Mouse (Mus musculus) spleen, adult 12 weeks (tissue): ENCODE data around the gene Cideb.
A peak's percentile ranks its signal among the peaks of the same experiment; 100 is the strongest.

Experiments
- DNase-seq: peaks from one replicate; pipeline ENCODE4 v3.0.0; 2022; ENCODE audit warnings: low spot score

Gene Cideb

DNA sequence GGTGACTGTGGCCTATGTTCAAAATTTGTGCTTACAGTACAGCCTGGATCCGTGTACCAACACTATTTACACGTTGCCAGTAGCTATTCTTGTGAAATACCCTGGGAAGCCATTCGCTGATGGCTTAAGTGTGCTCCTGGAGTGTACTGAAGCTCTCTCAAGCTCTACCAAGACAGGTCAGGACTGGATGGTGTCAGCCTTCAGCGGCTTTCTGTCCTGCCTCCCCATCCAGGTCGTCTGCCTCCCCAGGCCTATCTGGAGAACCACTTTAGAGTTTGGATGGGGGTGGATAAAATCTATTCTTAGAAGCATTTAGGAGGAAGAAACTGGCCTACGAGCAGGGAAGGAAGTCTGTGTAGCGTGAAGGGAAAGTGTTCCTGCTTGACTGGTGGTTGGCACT lies 4.9 kb upstream of the Cideb start:
- DNase-seq: no peak

DNA sequence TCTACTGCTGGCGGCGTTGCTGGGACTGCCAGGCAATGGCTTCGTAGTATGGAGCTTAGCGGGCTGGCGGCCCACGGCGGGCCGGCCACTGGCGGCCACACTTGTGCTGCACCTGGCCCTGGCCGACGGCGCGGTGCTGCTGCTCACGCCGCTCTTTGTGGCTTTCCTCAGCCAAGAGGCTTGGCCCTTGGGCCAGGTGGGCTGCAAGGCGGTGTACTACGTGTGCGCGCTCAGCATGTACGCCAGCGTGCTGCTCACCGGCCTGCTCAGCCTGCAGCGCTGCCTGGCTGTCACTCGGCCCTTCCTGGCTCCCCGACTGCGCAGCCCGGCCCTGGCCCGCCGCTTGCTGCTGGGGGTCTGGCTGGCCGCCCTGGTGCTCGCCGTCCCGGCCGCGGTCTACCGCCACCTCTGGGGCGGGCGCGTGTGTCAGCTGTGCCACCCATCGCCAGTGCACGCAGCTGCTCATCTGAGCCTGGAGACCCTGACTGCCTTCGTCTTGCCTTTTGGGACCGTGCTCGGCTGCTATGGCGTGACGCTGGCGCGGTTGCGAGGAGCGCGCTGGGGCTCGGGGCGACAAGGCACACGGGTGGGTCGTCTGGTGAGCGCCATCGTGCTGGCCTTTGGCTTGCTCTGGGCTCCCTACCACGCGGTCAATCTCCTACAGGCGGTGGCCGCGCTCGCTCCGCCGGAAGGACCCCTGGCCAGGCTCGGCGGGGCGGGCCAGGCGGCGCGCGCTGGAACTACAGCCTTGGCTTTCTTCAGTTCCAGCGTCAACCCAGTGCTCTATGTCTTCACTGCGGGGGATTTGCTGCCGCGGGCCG lies 4.0 kb upstream of the Cideb start:
- no peak for DNase-seq

GRCm38 (mm10) chr14:55761163-55761562 lies 2.9 kb upstream of the Cideb start, which contains the start of gene Ltb4r2:
TSS of gene Ltb4r2 (plus strand) at chr14:55761428.
- no peak for DNase-seq

- DNase-seq: peak; percentile 70
These were observed 1.9 kb upstream of the Cideb start for GRCm38 (mm10) chr14:55760156-55760555.

DNA sequence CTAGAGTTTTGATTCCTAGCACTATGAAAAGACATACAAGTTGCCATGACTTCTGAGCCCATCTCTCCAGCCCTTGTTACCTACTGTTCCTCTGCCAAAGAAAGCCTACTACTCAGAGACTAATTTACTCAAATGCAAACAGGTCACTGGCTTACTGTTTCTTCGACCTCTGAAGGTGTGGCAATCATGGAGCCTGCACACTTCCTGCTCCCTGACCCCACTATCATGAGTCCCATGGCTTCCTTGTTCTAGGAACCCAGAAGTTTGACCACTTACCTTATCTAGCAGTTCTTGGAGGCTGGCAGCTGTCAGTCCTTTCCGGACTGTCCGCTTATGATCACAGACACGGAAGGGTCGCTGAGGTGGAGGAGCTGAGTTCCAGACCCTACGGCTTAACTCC lies 692 bp downstream of the Cideb start:
- no peak for DNase-seq

GRCm38 (mm10) chr14:55747051-55747847 lies 11.0 kb downstream of the Cideb start:
- DNase-seq: no peak

- no peak for DNase-seq
These were observed 12.4 kb downstream of the Cideb start for GRCm38 (mm10) chr14:55745861-55746237.

- peak; percentile 75 for DNase-seq
These were observed 12.9 kb downstream of the Cideb start, which contains the start of the genes Dhrs1 and Nop9 for GRCm38 (mm10) chr14:55745180-55745860. TSS of gene Dhrs1 (minus strand) at chr14:55745690. TSS of gene Nop9 (plus strand) at chr14:55745693.

GRCm38 (mm10) chr14:55743711-55744110 lies 14.5 kb downstream of the Cideb start:
- DNase-seq: peak; percentile 78

- no peak for DNase-seq
These were observed 21.1 kb downstream of the Cideb start for GRCm38 (mm10) chr14:55737086-55737687.

GRCm38 (mm10) chr14:55735758-55736157 lies 22.5 kb downstream of the Cideb start:
- no peak for DNase-seq

GRCm38 (mm10) chr14:55735334-55735733 lies 22.9 kb downstream of the Cideb start:
- no peak for DNase-seq

- no peak for DNase-seq
These were observed 23.4 kb downstream of the Cideb start for GRCm38 (mm10) chr14:55734869-55735268.

DNA sequence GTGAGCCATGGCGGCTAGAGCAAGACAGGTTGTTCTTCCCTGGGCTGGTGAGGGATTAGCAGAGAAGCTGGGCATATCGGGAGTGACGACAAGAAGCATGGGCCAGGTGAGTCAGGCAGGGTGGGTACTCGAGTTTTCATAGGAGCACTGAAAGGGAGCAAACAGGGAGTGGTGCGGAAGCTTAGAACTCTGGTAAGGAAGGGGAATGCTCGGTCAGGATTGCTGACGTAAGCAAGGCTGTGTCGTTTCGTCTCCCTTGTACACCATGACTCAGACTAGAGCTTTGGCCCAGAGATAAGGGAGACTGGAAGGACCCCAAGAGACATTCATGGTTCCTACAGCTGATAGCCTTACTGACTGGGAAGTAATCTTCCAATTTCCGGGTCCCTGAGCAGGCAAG lies 24.4 kb downstream of the Cideb start:
- no peak for DNase-seq

DNA sequence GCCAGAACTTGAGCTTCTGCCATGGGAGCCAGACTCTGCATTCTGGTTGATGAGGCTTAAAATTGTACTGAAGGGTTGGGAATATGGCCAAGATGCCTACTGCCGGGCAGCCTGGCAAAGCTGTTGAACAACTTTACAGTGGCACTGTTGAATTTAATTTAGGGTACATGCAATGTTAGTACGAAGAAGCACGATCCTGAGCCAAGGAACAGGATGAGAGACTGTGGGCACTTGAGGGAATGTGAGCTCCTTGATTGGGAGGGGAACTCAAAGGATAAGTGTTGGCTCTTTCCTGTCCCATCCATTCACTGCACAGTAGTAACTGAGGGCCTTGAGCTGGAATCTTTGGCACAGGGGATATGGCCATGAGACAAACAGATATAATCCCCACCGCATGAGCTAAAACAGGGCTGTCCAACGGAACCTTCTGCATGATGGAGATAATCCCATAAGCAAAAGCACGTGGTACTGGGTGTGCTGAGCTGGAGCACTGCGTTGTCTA lies 27.7 kb downstream of the Cideb start:
- no peak for DNase-seq

GRCm38 (mm10) chr14:55730116-55730515 lies 28.1 kb downstream of the Cideb start:
- no peak for DNase-seq

GRCm38 (mm10) chr14:55727889-55728685 lies 30.2 kb downstream of the Cideb start:
- no peak for DNase-seq

DNA sequence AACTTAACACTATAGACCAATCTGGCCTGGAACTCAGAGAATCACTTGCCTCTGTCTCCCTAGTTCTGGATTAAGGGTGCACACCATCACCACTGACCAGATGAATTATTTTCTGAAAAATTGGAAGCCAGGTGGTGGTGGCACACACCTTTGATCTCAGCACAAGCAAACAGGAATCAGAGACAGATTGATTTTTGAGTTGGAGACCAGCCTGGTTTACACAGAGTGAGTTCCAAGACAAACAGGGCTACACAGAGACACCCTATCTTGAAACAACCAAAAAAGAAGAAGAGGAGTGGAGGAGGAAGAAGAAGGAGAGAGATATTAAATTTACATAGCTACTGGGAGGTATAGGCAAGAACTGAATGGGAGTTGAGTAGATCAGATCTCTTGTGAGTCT lies 32.0 kb downstream of the Cideb start:
- DNase-seq: no peak

DNA sequence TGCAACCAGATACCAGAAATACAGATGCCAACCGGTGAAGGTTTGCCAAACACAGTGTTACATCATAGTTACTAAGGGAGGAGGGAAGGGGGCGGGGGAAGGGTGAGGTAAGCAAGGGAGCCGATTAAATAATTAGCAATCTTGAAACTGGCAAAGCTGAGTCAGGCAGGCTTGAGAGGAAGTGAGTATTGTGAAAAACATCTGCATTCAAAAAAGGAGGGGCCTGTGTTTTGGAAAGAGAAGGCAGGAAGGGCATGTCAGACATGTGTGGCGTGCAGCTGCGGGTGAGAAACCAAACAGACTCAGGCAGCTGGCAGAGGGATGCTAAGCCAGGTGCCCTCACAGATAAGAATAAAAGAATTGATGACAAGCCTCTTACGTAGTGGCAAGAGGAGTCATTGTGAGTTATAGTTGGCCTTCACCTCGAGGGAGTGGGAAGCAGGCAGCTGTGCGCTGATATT lies 33.8 kb downstream of the Cideb start:
- peak; percentile 36 for DNase-seq

DNA sequence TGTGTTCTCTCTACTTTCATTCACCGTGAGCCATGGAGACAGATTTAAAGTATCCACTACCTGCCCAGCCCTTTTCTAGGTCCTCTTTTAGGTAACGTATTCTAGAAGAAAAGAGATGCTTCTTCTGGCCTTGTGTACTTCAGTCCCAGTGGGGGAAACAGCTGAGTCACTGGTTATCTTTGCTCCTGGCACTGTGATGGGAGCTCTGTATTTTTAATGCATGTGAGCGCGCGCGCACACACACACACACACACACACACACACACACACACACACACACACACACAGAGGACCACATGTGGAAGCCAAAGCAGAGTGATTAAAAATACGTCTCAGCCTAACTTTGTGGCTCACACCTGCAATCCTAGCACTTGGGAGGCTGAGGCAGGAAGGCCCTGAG lies 34.8 kb downstream of the Cideb start:
- no peak for DNase-seq

- DNase-seq: no peak
These were observed 35.8 kb downstream of the Cideb start for GRCm38 (mm10) chr14:55722438-55722945.
